Mouse (Mus musculus) liver, postnatal 0 days (tissue): Measurements from ENCODE around the gene Fzd4.

Experiments
- CTCF ChIP-seq: sonication (generic); IDR thresholded peaks from 2 replicates; pipeline ENCODE4 v1.5.1; 2016; ENCODE audit warnings: antibody characterized with exemption, low read depth
- EP300 ChIP-seq: IDR thresholded peaks from 2 replicates; pipeline ENCODE4 v1.6.1; 2016; ENCODE audit warnings: antibody characterized with exemption, low read depth, mild to moderate bottlenecking

DNA sequence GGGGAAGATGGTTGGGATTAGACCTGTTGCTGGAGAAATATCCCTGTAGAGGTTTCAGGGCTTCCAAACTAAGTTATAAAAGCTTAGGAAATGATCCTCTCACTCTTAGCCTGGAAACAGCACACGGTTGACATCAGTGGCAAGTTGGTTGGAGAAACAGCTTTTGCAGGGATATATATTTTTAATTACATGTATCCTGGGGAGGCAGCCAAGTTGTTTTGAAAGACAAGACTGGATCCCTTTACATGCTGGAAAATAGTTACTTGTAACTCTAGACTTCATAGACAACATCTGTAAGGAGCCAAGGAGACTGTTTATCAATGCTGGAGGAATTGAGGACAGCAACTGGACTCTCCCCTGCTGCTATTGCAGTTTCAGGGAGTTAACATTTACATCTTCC is 1.9 kb downstream of the Fzd4 start:
- TF ChIP-seq CTCF (no peak), EP300 (no peak)
